Mouse (Mus musculus): ENCODE measurements around the gene Olfr26.

- TF ChIP-seq CTCF (IDR thresholded peaks at IDR 0.05) (no peak), POLR2A (IDR thresholded peaks at IDR 0.05; ENCODE audit: insufficient read depth, low read depth, low read length) (no peak), EP300 (IDR thresholded peaks at IDR 0.05; ENCODE audit: insufficient read depth, low read depth, low read length) (no peak)
Measured at GRCm38 (mm10) chr9:38844149-38844548, 10.7 kb upstream of the Olfr26 start, which contains the start of gene Olfr924.
